Mouse (Mus musculus) layer of hippocampus, adult 8-10 months (tissue): Measurements from ENCODE around the gene Tmem131l. TPM values are rescaled to one million over a fixed set of nuclear protein-coding genes. Genes with fewer than 3 reads are reported as not detected.

Experiments
- DNase-seq, 2 experiments: peaks; one replicate each; pipeline ENCODE4 v3.0.0; 2022; ENCODE audit warnings: low spot score in 2 of 2
- total RNA-seq, 4 experiments: library from RNA; stranded (reverse); gene quantifications; 2 replicates each; pipeline ENCODE4 v1.2.4; 2022

The Tmem131l gene
- 10 to 100 TPM; 22.9 to 42.8 (median 31.5) TPM for total RNA-seq

GRCm38 (mm10) chr3:84039646-84040475, at the start of gene Tmem131l:
Gene Tmem131l (minus strand): TSS chr3:84040175.
- peak; percentile 45 to 50 for DNase-seq

GRCm38 (mm10) chr3:84086921-84087320, 46.9 kb upstream of the Tmem131l start:
- no peak for DNase-seq

- no peak for DNase-seq
These were observed 46.4 kb upstream of the Tmem131l start for GRCm38 (mm10) chr3:84086337-84086736.

GRCm38 (mm10) chr3:84085429-84085828, 45.5 kb upstream of the Tmem131l start:
- no peak for DNase-seq

GRCm38 (mm10) chr3:84081208-84081722, 41.3 kb upstream of the Tmem131l start:
- DNase-seq: no peak

- no peak for DNase-seq
These were observed 40.1 kb upstream of the Tmem131l start for GRCm38 (mm10) chr3:84080074-84080473.

- DNase-seq: no peak
These were observed 37.5 kb upstream of the Tmem131l start for GRCm38 (mm10) chr3:84077505-84077904.

GRCm38 (mm10) chr3:84076543-84077332, 36.8 kb upstream of the Tmem131l start:
- no peak for DNase-seq

- DNase-seq: no peak
These were observed 35.5 kb upstream of the Tmem131l start for GRCm38 (mm10) chr3:84075516-84075915.

GRCm38 (mm10) chr3:84074777-84075176, 34.8 kb upstream of the Tmem131l start:
- DNase-seq: no peak

GRCm38 (mm10) chr3:84071641-84072040, 31.7 kb upstream of the Tmem131l start:
- DNase-seq: no peak

GRCm38 (mm10) chr3:84070811-84071210, 30.8 kb upstream of the Tmem131l start:
- DNase-seq: no peak

- DNase-seq: no peak
These were observed 29.1 kb upstream of the Tmem131l start for GRCm38 (mm10) chr3:84068831-84069709.

GRCm38 (mm10) chr3:84065825-84066224, 25.9 kb upstream of the Tmem131l start:
- no peak for DNase-seq

- DNase-seq: no peak
These were observed 23.5 kb upstream of the Tmem131l start for GRCm38 (mm10) chr3:84063369-84063914.

GRCm38 (mm10) chr3:84061523-84062453, 21.8 kb upstream of the Tmem131l start:
- DNase-seq: no peak

- no peak for DNase-seq
These were observed 21.0 kb upstream of the Tmem131l start for GRCm38 (mm10) chr3:84060946-84061345.

- no peak for DNase-seq
These were observed 20.2 kb upstream of the Tmem131l start for GRCm38 (mm10) chr3:84060128-84060527.

GRCm38 (mm10) chr3:84059676-84060075, 19.7 kb upstream of the Tmem131l start:
- DNase-seq: peak in 1 of 2 experiments; percentile 7

- no peak for DNase-seq
These were observed 19.3 kb upstream of the Tmem131l start for GRCm38 (mm10) chr3:84059261-84059660.
